Mouse (Mus musculus) ES-E14 (cell line): ENCODE results near the gene Camk2n1.

Experiments used
- CHD2 ChIP-seq: IDR thresholded peaks from 2 replicates; pipeline ENCODE4 v1.6.1; 2014; ENCODE audit warnings: mild to moderate bottlenecking, low read depth, low read length, inconsistent platforms
- HCFC1 ChIP-seq: IDR thresholded peaks from 2 replicates; pipeline ENCODE4 v1.6.1; 2012; ENCODE audit warnings: low read length, inconsistent platforms, borderline replicate concordance; ENCODE audit not compliant: insufficient read depth
- MAFK ChIP-seq: IDR thresholded peaks from 2 replicates; pipeline ENCODE4 v1.6.1; 2014; ENCODE audit warnings: mild to moderate bottlenecking, low read depth, low read length, inconsistent platforms; ENCODE audit not compliant: insufficient read depth
- ZC3H11A ChIP-seq: IDR thresholded peaks from 2 replicates; pipeline ENCODE4 v1.6.1; 2012; ENCODE audit warnings: low read depth, mild to moderate bottlenecking, inconsistent platforms, low read length, borderline replicate concordance
- ZNF384 ChIP-seq: IDR thresholded peaks from 2 replicates; pipeline ENCODE4 v1.6.1; 2012; ENCODE audit warnings: low read depth, low read length, inconsistent platforms

GRCm38 (mm10) chr4:138458735-138459440, 4.8 kb downstream of the Camk2n1 start:
- TF ChIP-seq ZC3H11A (no peak), HCFC1 (no peak), ZNF384 (no peak), CHD2 (no peak), MAFK (no peak)
